Mouse (Mus musculus): Measurements from ENCODE around the gene Rps6ka2. TPM values are rescaled to one million over a fixed set of nuclear protein-coding genes. Genes with fewer than 3 reads are reported as not detected.

The Rps6ka2 gene
- total and polyA plus RNA-seq, 3 experiments, result 0.22 TPM; not detected in 2

DNA sequence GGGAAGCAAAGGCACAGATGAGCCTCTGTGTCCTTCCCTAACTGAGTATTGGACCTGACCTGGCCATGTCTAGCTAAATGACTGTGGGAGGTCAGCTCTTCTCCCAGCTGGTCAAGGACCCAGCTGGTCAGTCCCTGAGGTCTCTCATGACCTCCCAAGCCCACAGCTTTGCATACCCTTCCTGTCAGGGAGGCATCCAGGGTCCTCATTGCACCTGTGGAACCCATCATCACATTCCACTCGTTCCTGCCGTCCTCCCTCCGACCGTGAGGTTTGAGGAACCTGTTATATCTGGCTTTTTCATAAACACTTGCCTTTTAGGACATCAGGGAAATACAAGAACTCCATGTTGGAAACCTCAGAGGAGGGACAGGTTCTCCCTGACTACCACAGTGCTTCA, 95.4 kb downstream of the Rps6ka2 start:
- DNase-seq (ENCODE audit: low spot score) (no peak), ATAC-seq (ENCODE audit: extremely low read depth, insufficient number of reproducible peaks, low FRiP score, poor library complexity, severe bottlenecking) (no peak)
- H3K4me1 ChIP-seq (ENCODE audit: insufficient read depth, low read depth, low read length), result no peaks in the 10 kb centered on the region
- H3K27me3 ChIP-seq (ENCODE audit: insufficient read depth, low read length), result no peaks in the 10 kb centered on the region
- TF ChIP-seq CTCF (IDR thresholded peaks at IDR 0.05; ENCODE audit: low read depth, low read length), result no peak
- no peak for TF ChIP-seq GATA1 (IDR thresholded peaks at IDR 0.05; ENCODE audit: borderline replicate concordance, low read length)
- no peak for TF ChIP-seq TAL1 (conservative IDR thresholded peaks at IDR 0.05; ENCODE audit: low read depth, low read length)
- no peak for TF ChIP-seq POLR2AphosphoS5 (IDR thresholded peaks at IDR 0.05; ENCODE audit: insufficient replicate concordance, low read depth, low read length)
- no peak for TF ChIP-seq GATA2 (IDR thresholded peaks at IDR 0.05; ENCODE audit: borderline replicate concordance, low read depth, low read length)
- H3K36me3 ChIP-seq (replicated peaks), result no peaks in the 10 kb centered on the region
- no peak overlapping the region for H3K4me3 ChIP-seq (ENCODE audit: low read depth, low read length)
- peaks cover 46% of the 10 kb centered on the region for H3K9me3 ChIP-seq (replicated peaks)

DNA sequence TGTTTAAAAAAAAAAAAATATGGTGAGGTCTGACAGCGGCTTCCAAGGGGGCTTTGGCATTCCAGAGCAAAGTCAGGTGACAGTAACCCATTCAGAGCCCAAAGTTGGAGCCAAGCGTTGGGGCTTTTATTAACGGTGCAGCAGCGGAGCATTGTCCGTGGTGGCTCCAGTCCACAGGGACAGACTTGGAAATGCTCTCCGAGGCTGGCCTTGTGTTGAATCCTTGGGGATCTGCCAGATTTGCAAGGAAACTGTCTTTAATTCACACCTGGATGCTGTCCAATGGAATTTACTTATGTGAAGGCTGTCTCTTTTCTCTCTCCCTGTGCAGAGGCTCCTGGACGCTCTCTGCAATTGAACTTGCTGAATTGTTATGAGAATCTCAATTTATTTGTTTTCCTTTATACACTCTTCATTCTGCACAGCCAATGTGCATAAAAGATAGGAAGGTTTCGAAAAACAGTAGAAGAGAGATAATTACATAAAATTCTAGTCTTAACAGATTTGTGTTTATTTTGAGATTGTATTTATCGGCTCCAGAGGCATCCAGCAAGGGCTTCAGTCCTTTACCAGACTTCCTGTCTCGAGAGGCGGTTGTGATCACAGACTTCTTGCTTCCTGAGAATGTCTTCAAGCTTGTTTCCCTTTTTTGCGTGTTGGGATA, 95.9 kb downstream of the Rps6ka2 start:
- Histone ChIP-seq H3K4me1 (ENCODE audit: insufficient read depth, low read depth, low read length) (no peaks in the 10 kb centered on the region), H3K36me3 (replicated peaks) (no peaks in the 10 kb centered on the region), H3K27me3 (ENCODE audit: insufficient read depth, low read length) (no peaks in the 10 kb centered on the region), H3K9me3 (replicated peaks) (peaks cover 46% of the 10 kb centered on the region), H3K4me3 (ENCODE audit: low read depth, low read length) (no peak overlapping the region)
- no peak for ATAC-seq (ENCODE audit: extremely low read depth, insufficient number of reproducible peaks, low FRiP score, poor library complexity, severe bottlenecking)
- TF ChIP-seq GATA1 (IDR thresholded peaks at IDR 0.05; ENCODE audit: borderline replicate concordance, low read length), result no peak
- no peak for TF ChIP-seq POLR2AphosphoS5 (IDR thresholded peaks at IDR 0.05; ENCODE audit: insufficient replicate concordance, low read depth, low read length)
- no peak for TF ChIP-seq TAL1 (conservative IDR thresholded peaks at IDR 0.05; ENCODE audit: low read depth, low read length)
- TF ChIP-seq CTCF (IDR thresholded peaks at IDR 0.05; ENCODE audit: low read depth, low read length), result no peak
- TF ChIP-seq GATA2 (IDR thresholded peaks at IDR 0.05; ENCODE audit: borderline replicate concordance, low read depth, low read length), result no peak
- no peak for DNase-seq (ENCODE audit: low spot score)

DNA sequence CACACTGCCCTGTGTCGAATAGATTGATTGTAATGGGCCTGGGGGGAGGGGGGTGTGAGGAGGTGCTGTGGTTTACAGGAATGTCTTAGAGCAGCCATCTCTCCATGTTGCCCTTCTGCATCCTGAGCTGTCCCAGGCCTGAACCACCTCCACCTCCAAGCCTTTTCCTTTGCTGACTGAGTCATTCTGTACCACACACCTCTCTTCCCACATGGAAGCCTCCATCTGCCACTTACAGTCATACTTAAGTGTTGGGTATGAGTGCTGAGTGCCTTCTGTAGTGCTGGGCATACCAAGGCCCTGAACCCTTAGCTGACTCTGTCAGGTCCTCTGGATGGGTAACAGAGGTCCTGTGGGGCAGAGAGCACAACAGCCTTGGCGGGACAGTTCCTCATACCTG, 97.9 kb downstream of the Rps6ka2 start:
- Histone ChIP-seq H3K27me3 (ENCODE audit: insufficient read depth, low read length) (0 out of 2 replicates have a peak, but pooled peaks cover 3% of the 10 kb centered on the region), H3K9me3 (replicated peaks) (peaks cover 47% of the 10 kb centered on the region), H3K36me3 (replicated peaks) (no peaks in the 10 kb centered on the region), H3K4me1 (ENCODE audit: insufficient read depth, low read depth, low read length) (no peaks in the 10 kb centered on the region), H3K4me3 (ENCODE audit: low read depth, low read length) (no peak overlapping the region)
- no peak for DNase-seq (ENCODE audit: low spot score)
- TF ChIP-seq GATA2 (IDR thresholded peaks at IDR 0.05; ENCODE audit: borderline replicate concordance, low read depth, low read length) (no peak), CTCF (IDR thresholded peaks at IDR 0.05; ENCODE audit: low read depth, low read length) (no peak), GATA1 (IDR thresholded peaks at IDR 0.05; ENCODE audit: borderline replicate concordance, low read length) (no peak), TAL1 (conservative IDR thresholded peaks at IDR 0.05; ENCODE audit: low read depth, low read length) (no peak), POLR2AphosphoS5 (IDR thresholded peaks at IDR 0.05; ENCODE audit: insufficient replicate concordance, low read depth, low read length) (no peak)
- no peak for ATAC-seq (ENCODE audit: extremely low read depth, insufficient number of reproducible peaks, low FRiP score, poor library complexity, severe bottlenecking)

DNA sequence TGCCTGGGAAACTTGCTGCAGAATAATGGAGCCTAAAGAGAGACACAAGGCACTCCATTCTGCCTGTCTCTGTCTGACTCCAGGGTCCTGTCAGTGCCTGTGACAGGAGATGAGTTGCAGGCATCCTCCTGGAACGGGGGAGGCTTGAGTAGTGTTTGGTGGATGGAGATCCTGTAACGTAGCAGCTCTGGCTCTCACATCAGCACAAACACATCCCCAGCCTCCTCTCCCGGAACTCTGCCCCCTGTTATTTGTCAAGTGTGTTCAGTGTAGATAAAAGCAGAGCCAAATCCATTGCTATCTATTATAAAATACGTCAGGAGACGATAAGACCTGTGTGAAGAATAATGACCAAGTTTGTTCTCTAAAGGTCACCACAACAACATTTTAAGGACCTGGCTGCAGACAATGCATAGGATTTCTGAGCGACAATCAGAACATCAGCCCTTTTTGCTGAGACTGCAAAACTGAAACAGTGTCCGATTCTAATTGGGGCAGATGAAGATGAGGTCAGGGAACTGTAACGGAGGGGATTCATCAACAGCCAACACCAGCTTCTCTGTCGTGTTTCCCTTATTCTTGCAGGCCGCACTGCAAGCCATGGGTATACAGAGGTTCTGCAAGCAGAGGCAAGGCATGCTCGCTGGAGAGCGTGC, 99.4 kb downstream of the Rps6ka2 start:
- Histone ChIP-seq H3K4me3 (ENCODE audit: low read depth, low read length) (no peak overlapping the region), H3K36me3 (replicated peaks) (no peaks in the 10 kb centered on the region), H3K4me1 (ENCODE audit: insufficient read depth, low read depth, low read length) (no peaks in the 10 kb centered on the region), H3K9me3 (replicated peaks) (peaks cover 44% of the 10 kb centered on the region), H3K27me3 (ENCODE audit: insufficient read depth, low read length) (peaks cover 3% of the 10 kb centered on the region; the same call in 1 of the 2 replicates)
- DNase-seq (ENCODE audit: low spot score) (no peak), ATAC-seq (ENCODE audit: extremely low read depth, insufficient number of reproducible peaks, low FRiP score, poor library complexity, severe bottlenecking) (no peak)
- TF ChIP-seq GATA1 (IDR thresholded peaks at IDR 0.05; ENCODE audit: borderline replicate concordance, low read length), result no peak
- TF ChIP-seq GATA2 (IDR thresholded peaks at IDR 0.05; ENCODE audit: borderline replicate concordance, low read depth, low read length), result no peak
- no peak for TF ChIP-seq TAL1 (conservative IDR thresholded peaks at IDR 0.05; ENCODE audit: low read depth, low read length)
- TF ChIP-seq POLR2AphosphoS5 (IDR thresholded peaks at IDR 0.05; ENCODE audit: insufficient replicate concordance, low read depth, low read length), result no peak
- TF ChIP-seq CTCF (IDR thresholded peaks at IDR 0.05; ENCODE audit: low read depth, low read length), result no peak

DNA sequence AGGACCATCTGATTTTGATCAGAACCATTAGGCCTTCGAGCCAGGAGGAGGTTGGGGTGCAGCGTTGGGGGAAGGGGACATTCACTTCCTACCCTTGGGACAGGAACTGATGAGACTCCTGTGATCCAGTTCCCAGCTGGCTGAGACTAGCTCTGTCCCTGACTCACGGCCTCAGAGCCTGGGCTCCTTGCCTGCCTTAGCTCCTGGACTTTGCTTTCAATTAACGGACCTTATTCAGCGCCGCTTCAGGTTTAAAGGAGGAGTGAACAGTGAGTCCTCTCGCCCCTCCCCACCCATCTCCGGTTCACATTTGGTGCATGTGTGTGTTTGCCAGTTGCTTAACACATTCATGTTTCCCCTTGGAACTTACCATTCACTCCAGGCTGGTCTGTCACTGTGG, 100.6 kb downstream of the Rps6ka2 start:
- Histone ChIP-seq H3K4me3 (ENCODE audit: low read depth, low read length) (no peak overlapping the region), H3K36me3 (replicated peaks) (no peaks in the 10 kb centered on the region), H3K4me1 (ENCODE audit: insufficient read depth, low read depth, low read length) (no peaks in the 10 kb centered on the region), H3K9me3 (replicated peaks) (peaks cover 44% of the 10 kb centered on the region), H3K27me3 (ENCODE audit: insufficient read depth, low read length) (peaks cover 3% of the 10 kb centered on the region; the same call in 1 of the 2 replicates)
- TF ChIP-seq POLR2AphosphoS5 (IDR thresholded peaks at IDR 0.05; ENCODE audit: insufficient replicate concordance, low read depth, low read length) (no peak), CTCF (IDR thresholded peaks at IDR 0.05; ENCODE audit: low read depth, low read length) (no peak), GATA1 (IDR thresholded peaks at IDR 0.05; ENCODE audit: borderline replicate concordance, low read length) (no peak), GATA2 (IDR thresholded peaks at IDR 0.05; ENCODE audit: borderline replicate concordance, low read depth, low read length) (no peak), TAL1 (conservative IDR thresholded peaks at IDR 0.05; ENCODE audit: low read depth, low read length) (no peak)
- DNase-seq (ENCODE audit: low spot score) (no peak), ATAC-seq (ENCODE audit: extremely low read depth, insufficient number of reproducible peaks, low FRiP score, poor library complexity, severe bottlenecking) (no peak)

DNA sequence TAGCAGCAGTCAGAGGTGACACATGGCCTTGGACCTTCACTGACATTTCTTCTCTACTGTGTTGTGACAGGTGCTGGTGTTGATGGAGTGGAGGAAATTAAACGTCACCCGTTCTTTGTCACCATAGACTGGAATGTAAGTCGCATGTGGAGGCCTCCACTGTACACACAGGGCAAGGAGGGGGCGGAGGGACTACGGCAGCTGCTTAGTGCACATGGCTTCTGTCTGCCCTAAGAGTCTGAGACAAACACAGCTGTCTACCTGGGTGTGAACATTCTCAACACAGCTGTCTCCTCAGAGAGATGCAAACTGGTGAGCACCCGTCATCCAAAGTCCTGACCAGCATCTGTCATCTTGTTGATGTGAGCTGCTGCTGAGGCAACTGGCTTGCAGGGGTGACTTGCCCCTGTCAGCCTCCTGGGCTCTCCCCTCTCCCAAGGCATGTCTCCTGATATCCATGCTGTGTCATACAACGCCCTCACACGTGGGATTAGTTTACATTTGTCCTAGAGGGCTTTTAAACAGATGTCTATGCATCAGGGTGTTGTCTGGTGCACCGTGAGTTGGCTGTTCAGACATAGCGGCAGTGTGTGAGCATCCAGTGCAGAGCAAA, 101.7 kb downstream of the Rps6ka2 start:
- peaks cover 3% of the 10 kb centered on the region; the same call in 1 of the 2 replicates for H3K27me3 ChIP-seq (ENCODE audit: insufficient read depth, low read length)
- no peak for ATAC-seq (ENCODE audit: extremely low read depth, insufficient number of reproducible peaks, low FRiP score, poor library complexity, severe bottlenecking)
- peaks cover 46% of the 10 kb centered on the region for H3K9me3 ChIP-seq (replicated peaks)
- no peak overlapping the region for H3K4me3 ChIP-seq (ENCODE audit: low read depth, low read length)
- no peaks in the 10 kb centered on the region for H3K4me1 ChIP-seq (ENCODE audit: insufficient read depth, low read depth, low read length)
- H3K36me3 ChIP-seq (replicated peaks), result no peaks in the 10 kb centered on the region
- no peak for DNase-seq (ENCODE audit: low spot score)
- no peak for TF ChIP-seq GATA1 (IDR thresholded peaks at IDR 0.05; ENCODE audit: borderline replicate concordance, low read length)
- no peak for TF ChIP-seq GATA2 (IDR thresholded peaks at IDR 0.05; ENCODE audit: borderline replicate concordance, low read depth, low read length)
- no peak for TF ChIP-seq POLR2AphosphoS5 (IDR thresholded peaks at IDR 0.05; ENCODE audit: insufficient replicate concordance, low read depth, low read length)
- TF ChIP-seq CTCF (IDR thresholded peaks at IDR 0.05; ENCODE audit: low read depth, low read length), result no peak
- TF ChIP-seq TAL1 (conservative IDR thresholded peaks at IDR 0.05; ENCODE audit: low read depth, low read length), result no peak

Data from G1E (cell line).